Mouse (Mus musculus) neural tube, embryonic 14.5 days (tissue): Measurements from ENCODE around the gene Gm9936. TPM values are rescaled to one million over a fixed set of nuclear protein-coding genes. Genes with fewer than 3 reads are reported as not detected.

ENCODE experiments used
- ATAC-seq: fragments of 200-750 bp; cut with Nextera tagmentation; 2 replicates; pipeline ENCODE4 v1.8.0; 2017; ENCODE audit warnings: low read depth, mild to moderate bottlenecking, moderate TSS enrichment, moderate library complexity
- H3K27ac ChIP-seq: fragments of 300-500 bp; sonication (generic); 2 replicates; pipeline ENCODE4 v1.5.1; 2014; ENCODE audit warnings: low read depth, mild to moderate bottlenecking, control low read depth, low read length, moderate library complexity, mixed read lengths
- H3K27me3 ChIP-seq: fragments of 300-500 bp; sonication (generic); 2 replicates; pipeline ENCODE4 v1.6.1; 2014; ENCODE audit warnings: low read length; ENCODE audit not compliant: control insufficient read depth, insufficient read depth
- H3K36me3 ChIP-seq: fragments of 300-500 bp; sonication (generic); 2 replicates; pipeline ENCODE4 v1.6.1; 2014; ENCODE audit warnings: low read length, mixed read lengths; ENCODE audit not compliant: control insufficient read depth, insufficient read depth
- H3K4me1 ChIP-seq: fragments of 300-500 bp; sonication (generic); 2 replicates; pipeline ENCODE4 v1.6.1; 2014; ENCODE audit warnings: low read length; ENCODE audit not compliant: control insufficient read depth, insufficient read depth
- H3K4me2 ChIP-seq: fragments of 300-500 bp; sonication (generic); 2 replicates; pipeline ENCODE4 v1.6.1; 2014; ENCODE audit warnings: mild to moderate bottlenecking, low read depth, low read length, control low read depth
- H3K4me3 ChIP-seq: fragments of 300-500 bp; sonication (generic); 2 replicates; pipeline ENCODE4 v1.5.1; 2014; ENCODE audit warnings: low read depth, low read length, control low read depth, mixed read lengths
- H3K9ac ChIP-seq: fragments of 300-500 bp; sonication (generic); replicated peaks from 2 replicates; pipeline ENCODE4 v1.6.1; 2014; ENCODE audit warnings: low read depth, mild to moderate bottlenecking, control low read depth, low read length, mixed read lengths
- H3K9me3 ChIP-seq: fragments of 300-500 bp; sonication (generic); 2 replicates; pipeline ENCODE4 v1.6.1; 2016; ENCODE audit warnings: low read length; ENCODE audit not compliant: control insufficient read depth
- WGBS: fragments of 180-500 bp; shearing (Covaris S2); extraction: QIAGEN DNeasy Blood & Tissue Kit; methylation state at CpG from one replicate; pipeline ENCODE4 v1.1.7; 2014; 5-methylcytosine and 5-hydroxymethylcytosine counted together
- polyA plus RNA-seq: library from polyadenylated mRNA; unstranded; fragments of >200 nt; fragmentation: Nextera tagmentation; extraction: Ambion mirVana; gene quantifications from 2 replicates; pipeline ENCODE4 v1.2.1, GENCODE M21; 2014

Gm9936 gene
- polyA plus RNA-seq, 1 experiment from 2014 or later: 3.5 TPM

DNA sequence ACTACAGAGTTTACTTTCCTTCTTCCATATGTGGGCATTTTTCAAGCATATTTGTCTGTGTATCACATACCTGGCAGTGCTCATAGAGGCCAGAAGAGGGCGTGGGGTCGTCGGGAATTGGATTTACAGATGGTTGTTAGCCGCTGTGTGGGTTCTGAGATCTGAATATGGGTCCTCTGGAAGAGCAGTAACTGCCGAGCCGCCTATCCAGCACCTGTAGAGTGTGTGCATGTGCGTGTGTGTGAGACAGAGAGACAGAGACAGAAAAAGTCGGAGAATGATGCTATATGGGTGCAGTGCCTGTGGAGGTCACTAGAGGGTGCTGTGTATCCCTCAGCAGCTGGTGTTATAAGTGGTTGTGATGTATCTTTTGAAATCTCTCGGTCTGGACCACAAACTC lies 34.3 kb downstream of the Gm9936 start:
- Histone ChIP-seq H3K27me3 (peaks cover 3% of the 10 kb centered on the region; the same call in 1 of the 2 replicates), H3K27ac (no peak overlapping the region), H3K36me3 (no peaks in the 10 kb centered on the region), H3K4me2 (no peak overlapping the region), H3K4me3 (no peak overlapping the region), H3K9ac (no peak overlapping the region), H3K9me3 (no peaks in the 10 kb centered on the region), H3K4me1 (peaks cover 3% of the 10 kb centered on the region; the same call in 1 of the 2 replicates)
- no peak for ATAC-seq
- 19% methylated on average over 9 of the region's 9 CpGs for WGBS

DNA sequence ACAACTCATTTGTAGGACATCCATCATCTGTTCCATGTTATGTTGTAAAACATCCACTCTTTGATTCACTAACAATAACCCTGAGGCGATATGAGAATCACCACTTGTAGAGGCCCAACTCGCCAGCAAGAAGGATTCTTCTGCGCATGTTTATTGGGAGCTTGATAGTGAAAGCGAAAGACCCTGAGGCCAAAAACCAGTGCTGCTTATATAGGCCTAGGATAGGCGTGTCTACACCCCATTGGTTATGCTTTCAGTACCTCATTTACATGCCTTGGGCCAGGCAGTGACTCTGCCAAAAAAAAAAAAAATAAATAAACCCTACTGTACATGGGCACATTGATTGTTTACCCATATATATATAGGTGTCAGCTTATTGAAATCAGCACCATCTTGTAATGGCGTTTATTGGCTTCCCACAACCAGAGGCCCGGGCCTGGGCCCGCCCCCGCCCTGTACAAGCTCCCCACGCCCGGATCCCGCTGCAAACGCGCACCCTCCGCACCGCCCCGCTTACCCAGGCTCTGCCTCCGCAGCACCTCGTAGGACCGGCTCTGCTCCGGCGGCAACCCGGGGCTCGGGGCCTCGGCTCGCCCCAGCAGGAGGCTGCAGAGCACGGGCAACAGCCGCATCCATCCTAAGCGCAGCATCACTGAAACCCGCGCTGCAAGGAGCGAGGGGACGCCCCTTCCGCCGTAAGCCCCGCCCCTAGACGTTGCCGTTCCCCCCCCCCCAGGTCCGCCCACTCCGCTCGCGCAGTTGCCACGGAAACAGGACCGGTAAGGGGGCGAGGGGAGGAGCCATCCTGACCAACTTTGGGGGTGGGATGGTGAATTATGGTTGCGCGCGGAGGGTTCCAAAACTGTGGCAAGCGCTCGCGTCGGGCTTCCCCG lies 35.4 kb downstream of the Gm9936 start, which contains the start of gene 1500011B03Rik:
Gene 1500011B03Rik (minus strand): TSS at position 673 of the 893 bp plus-strand sequence.
- ATAC-seq: peak; percentile 90

GRCm38 (mm10) chr5:114818124-114818523 lies 40.4 kb downstream of the Gm9936 start:
- ATAC-seq: no peak
- Histone ChIP-seq H3K9me3 (no peaks in the 10 kb centered on the region), H3K27ac (no peak overlapping the region), H3K27me3 (peaks cover 2% of the 10 kb centered on the region; the same call in 1 of the 2 replicates), H3K4me3 (no peak overlapping the region), H3K4me2 (no peak overlapping the region), H3K36me3 (no peaks in the 10 kb centered on the region), H3K4me1 (no peaks in the 10 kb centered on the region), H3K9ac (no peak overlapping the region)
- 74% methylated on average over 10 of the region's 11 CpGs for WGBS

More for the DNA sequence above, 35.4 kb downstream of the Gm9936 start, which contains the start of gene 1500011B03Rik:
- H3K27ac ChIP-seq: peak within 1 kb of the TSS; percentile 78
- peak within 1 kb of the TSS; percentile 53 for H3K4me2 ChIP-seq
- 6% methylated on average over 53 of the region's 53 CpGs for WGBS
- H3K4me1 ChIP-seq: peaks cover 3% of the 10 kb centered on the region; the same call in 1 of the 2 replicates
- peak within 1 kb of the TSS; percentile 84 for H3K9ac ChIP-seq
- H3K36me3 ChIP-seq: no peaks in the 10 kb centered on the region
- H3K4me3 ChIP-seq: peak within 1 kb of the TSS; percentile 67
- H3K27me3 ChIP-seq: peaks cover 3% of the 10 kb centered on the region; the same call in 1 of the 2 replicates
- H3K9me3 ChIP-seq: no peaks in the 10 kb centered on the region

DNA sequence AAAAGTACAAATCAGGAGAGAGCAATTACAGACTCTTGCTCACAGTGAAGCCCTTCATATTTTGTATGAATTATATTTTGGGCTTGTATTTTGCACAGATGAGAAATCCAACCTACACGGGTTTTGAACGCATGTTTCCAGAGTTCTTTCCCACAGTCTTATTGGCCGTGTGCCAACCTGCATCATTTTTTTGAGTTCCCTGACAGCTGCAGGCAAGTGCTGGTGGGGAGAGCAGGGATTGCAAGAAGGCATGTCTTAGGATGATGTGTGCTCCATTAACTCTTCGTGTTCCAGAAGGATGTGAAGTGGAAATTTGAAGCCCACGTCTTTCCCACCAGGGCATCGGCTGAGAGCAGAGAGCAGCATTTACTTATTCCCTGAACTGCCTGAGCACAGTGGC lies 41.9 kb downstream of the Gm9936 start:
- no peak overlapping the region for H3K9ac ChIP-seq
- H3K27ac ChIP-seq: no peak overlapping the region
- 60% methylated on average over 6 of the region's 6 CpGs for WGBS
- no peaks in the 10 kb centered on the region for H3K27me3 ChIP-seq
- H3K9me3 ChIP-seq: no peaks in the 10 kb centered on the region
- H3K4me2 ChIP-seq: no peak overlapping the region
- H3K36me3 ChIP-seq: no peaks in the 10 kb centered on the region
- H3K4me3 ChIP-seq: no peak overlapping the region
- ATAC-seq: no peak
- 0 out of 2 replicates have a peak, but pooled peaks cover 8% of the 10 kb centered on the region for H3K4me1 ChIP-seq

- 0 out of 2 replicates have a peak, but pooled peaks cover 8% of the 10 kb centered on the region for H3K4me1 ChIP-seq
- H3K27ac ChIP-seq: peak overlapping the region; percentile 95
- peak overlapping the region; percentile 84 for H3K4me3 ChIP-seq
- H3K9ac ChIP-seq: peak overlapping the region; percentile 83
- ATAC-seq: peak; percentile 97
- no peaks in the 10 kb centered on the region for H3K9me3 ChIP-seq
- H3K36me3 ChIP-seq: no peaks in the 10 kb centered on the region; the same call in 1 of the 2 replicates
- H3K27me3 ChIP-seq: no peaks in the 10 kb centered on the region
- WGBS: under 1% methylated on average over 49 of the region's 50 CpGs
- peak overlapping the region; percentile 61 for H3K4me2 ChIP-seq
These were observed 44.8 kb downstream of the Gm9936 start for GRCm38 (mm10) chr5:114813525-114814181.

- 94% methylated on average over 5 of the region's 5 CpGs for whole genome bisulfite sequencing
- no peak for ATAC-seq
These were observed 48.7 kb downstream of the Gm9936 start for GRCm38 (mm10) chr5:114809826-114810225.

DNA sequence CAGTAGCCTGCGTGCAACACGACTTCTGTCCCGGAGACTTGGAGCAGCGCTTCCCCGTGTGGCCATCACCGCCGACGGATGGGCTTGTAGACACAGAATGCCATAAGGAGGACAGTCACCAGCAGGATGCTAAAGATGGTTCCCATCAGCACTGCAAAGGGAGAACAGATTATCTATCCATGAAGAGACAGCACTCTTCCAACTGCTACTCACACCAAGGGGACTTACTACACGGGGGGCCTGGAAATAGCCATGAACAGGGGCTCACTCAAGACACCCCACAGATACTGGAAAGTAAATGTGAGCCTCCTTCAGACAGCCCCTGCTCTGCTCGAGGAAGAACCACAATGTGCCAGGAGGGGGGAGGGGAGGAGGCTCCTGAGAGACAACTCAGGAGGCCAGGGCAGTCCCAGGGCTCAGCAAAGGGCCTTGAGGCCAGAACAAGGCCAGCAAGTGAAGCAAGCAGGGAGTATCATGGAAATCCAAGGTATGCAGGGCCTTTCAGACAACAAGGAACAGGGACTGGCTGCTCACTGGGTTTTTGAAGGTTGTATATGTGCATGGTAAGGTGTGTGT lies 49.2 kb downstream of the Gm9936 start:
- Histone ChIP-seq H3K4me1 (0 out of 2 replicates have a peak, but pooled peaks cover 8% of the 10 kb centered on the region), H3K4me3 (no peak overlapping the region), H3K4me2 (no peak overlapping the region), H3K36me3 (peaks cover 12% of the 10 kb centered on the region; the same call in 1 of the 2 replicates), H3K9ac (no peak overlapping the region), H3K27me3 (no peaks in the 10 kb centered on the region), H3K9me3 (no peaks in the 10 kb centered on the region), H3K27ac (no peak overlapping the region)
- ATAC-seq: no peak
- 77% methylated on average over 10 of the region's 10 CpGs for WGBS

More at GRCm38 (mm10) chr5:114809826-114810225, 48.7 kb downstream of the Gm9936 start:
- H3K9ac ChIP-seq: no peak overlapping the region
- no peaks in the 10 kb centered on the region for H3K9me3 ChIP-seq
- peaks cover 7% of the 10 kb centered on the region; the same call in 1 of the 2 replicates for H3K36me3 ChIP-seq
- H3K27me3 ChIP-seq: no peaks in the 10 kb centered on the region
- no peak overlapping the region for H3K27ac ChIP-seq
- no peak overlapping the region for H3K4me2 ChIP-seq
- H3K4me3 ChIP-seq: no peak overlapping the region
- 0 out of 2 replicates have a peak, but pooled peaks cover 8% of the 10 kb centered on the region for H3K4me1 ChIP-seq

DNA sequence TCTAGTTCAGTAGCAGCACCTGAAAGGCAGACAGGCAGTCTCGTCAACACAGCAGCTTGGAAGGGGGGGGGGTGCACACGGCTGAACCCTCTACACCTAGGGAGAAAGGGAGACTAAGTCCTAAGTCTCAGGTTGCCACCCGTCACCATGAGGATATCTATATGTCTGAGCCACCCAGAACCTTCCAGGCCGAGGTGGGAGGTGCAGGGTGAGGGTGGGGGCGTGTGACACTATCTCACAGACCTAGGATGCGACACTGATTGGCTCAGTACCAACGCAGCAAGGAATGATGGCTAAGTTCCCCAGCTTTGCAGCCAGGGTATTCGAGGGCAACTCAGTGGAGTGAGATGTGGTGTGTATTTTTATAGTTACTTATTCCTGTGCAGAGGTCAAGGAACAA lies 50.1 kb downstream of the Gm9936 start:
- no peak overlapping the region for H3K4me2 ChIP-seq
- peaks cover 16% of the 10 kb centered on the region; the same call in 1 of the 2 replicates for H3K36me3 ChIP-seq
- 0 out of 2 replicates have a peak, but pooled peaks cover 8% of the 10 kb centered on the region for H3K4me1 ChIP-seq
- no peak overlapping the region for H3K4me3 ChIP-seq
- no peaks in the 10 kb centered on the region for H3K27me3 ChIP-seq
- 87% methylated on average over 8 of the region's 8 CpGs for WGBS
- no peak for ATAC-seq
- H3K27ac ChIP-seq: no peak overlapping the region
- no peak overlapping the region for H3K9ac ChIP-seq
- no peaks in the 10 kb centered on the region for H3K9me3 ChIP-seq
